Mouse (Mus musculus) hindbrain, embryonic 14.5 days (tissue): ENCODE data around the gene Zdhhc9. TPM values are rescaled to one million over a fixed set of nuclear protein-coding genes. Genes with fewer than 3 reads are reported as not detected.
A peak's percentile ranks its signal among the peaks of the same experiment; 100 is the strongest.

Source experiments
- ATAC-seq: fragments of 200-750 bp; cut with Nextera tagmentation; 2 replicates; pipeline ENCODE4 v1.8.0; 2017; ENCODE audit warnings: moderate number of reproducible peaks, mild to moderate bottlenecking, moderate TSS enrichment, moderate library complexity; ENCODE audit not compliant: low FRiP score
- DNase-seq: peaks from one replicate; pipeline ENCODE4 v3.0.0-alpha.2; 2015; ENCODE audit warnings: low spot score
- H3K27ac ChIP-seq: fragments of 300-500 bp; sonication (generic); 2 replicates; pipeline ENCODE4 v1.5.1; 2014; ENCODE audit warnings: mild to moderate bottlenecking, moderate library complexity
- H3K27me3 ChIP-seq: fragments of 300-500 bp; sonication (generic); 2 replicates; pipeline ENCODE4 v1.6.1; 2014; ENCODE audit warnings: mild to moderate bottlenecking, low read length, mixed read lengths; ENCODE audit not compliant: control insufficient read depth, insufficient read depth
- H3K36me3 ChIP-seq: fragments of 300-500 bp; sonication (generic); replicated peaks from 2 replicates; pipeline ENCODE4 v1.6.1; 2014; ENCODE audit not compliant: control insufficient read depth, insufficient read depth
- H3K4me1 ChIP-seq: fragments of 300-500 bp; sonication (generic); replicated peaks from 2 replicates; pipeline ENCODE4 v1.6.1; 2014; ENCODE audit warnings: antibody characterized with exemption, low read length, mixed read lengths; ENCODE audit not compliant: control insufficient read depth, insufficient read depth
- H3K4me2 ChIP-seq: fragments of 300-500 bp; sonication (generic); replicated peaks from 2 replicates; pipeline ENCODE4 v1.6.1; 2014; ENCODE audit warnings: mild to moderate bottlenecking, moderate library complexity
- H3K4me3 ChIP-seq: fragments of 300-500 bp; sonication (generic); replicated peaks from 2 replicates; pipeline ENCODE4 v1.5.1; 2014; ENCODE audit warnings: mild to moderate bottlenecking, low read length
- H3K9ac ChIP-seq: fragments of 300-500 bp; sonication (generic); 2 replicates; pipeline ENCODE4 v1.6.1; 2014
- H3K9me3 ChIP-seq: fragments of 300-500 bp; sonication (generic); 2 replicates; pipeline ENCODE4 v1.6.1; 2016; ENCODE audit warnings: low read length; ENCODE audit not compliant: control insufficient read depth
- WGBS: fragments of 180-500 bp; shearing (Covaris S2); extraction: QIAGEN DNeasy Blood & Tissue Kit; methylation state at CpG from one replicate; pipeline ENCODE4 v1.1.7; 2014; 5-methylcytosine and 5-hydroxymethylcytosine counted together
- polyA plus RNA-seq: library from polyadenylated mRNA; unstranded; fragments of >200 nt; fragmentation: Nextera tagmentation; extraction: Ambion mirVana; gene quantifications from 2 replicates; pipeline ENCODE4 v1.2.1, GENCODE M21; 2014

The Zdhhc9 gene
- polyA plus RNA-seq, 1 experiment from 2014 or later: 10.3 TPM

- WGBS: 79% methylated on average over 2 of the region's 2 CpGs
- Histone ChIP-seq H3K4me1 (no peaks in the 10 kb centered on the region), H3K9ac (no peak overlapping the region), H3K4me3 (no peak overlapping the region), H3K27me3 (no peaks in the 10 kb centered on the region), H3K27ac (no peak overlapping the region), H3K4me2 (no peak overlapping the region), H3K9me3 (no peaks in the 10 kb centered on the region), H3K36me3 (no peaks in the 10 kb centered on the region)
- no peak for ATAC-seq
- DNase-seq: no peak
These were observed 54.7 kb downstream of the Zdhhc9 start for GRCm38 (mm10) chrX:48153949-48154348.

- WGBS: 80% methylated on average over 2 of the region's 2 CpGs
- Histone ChIP-seq H3K9ac (no peak overlapping the region), H3K4me2 (no peak overlapping the region), H3K4me1 (no peaks in the 10 kb centered on the region), H3K27me3 (no peaks in the 10 kb centered on the region), H3K4me3 (no peak overlapping the region), H3K36me3 (no peaks in the 10 kb centered on the region), H3K27ac (no peak overlapping the region), H3K9me3 (no peaks in the 10 kb centered on the region)
- no peak for ATAC-seq
- no peak for DNase-seq
These were observed 55.3 kb downstream of the Zdhhc9 start for GRCm38 (mm10) chrX:48153414-48153813.

DNA sequence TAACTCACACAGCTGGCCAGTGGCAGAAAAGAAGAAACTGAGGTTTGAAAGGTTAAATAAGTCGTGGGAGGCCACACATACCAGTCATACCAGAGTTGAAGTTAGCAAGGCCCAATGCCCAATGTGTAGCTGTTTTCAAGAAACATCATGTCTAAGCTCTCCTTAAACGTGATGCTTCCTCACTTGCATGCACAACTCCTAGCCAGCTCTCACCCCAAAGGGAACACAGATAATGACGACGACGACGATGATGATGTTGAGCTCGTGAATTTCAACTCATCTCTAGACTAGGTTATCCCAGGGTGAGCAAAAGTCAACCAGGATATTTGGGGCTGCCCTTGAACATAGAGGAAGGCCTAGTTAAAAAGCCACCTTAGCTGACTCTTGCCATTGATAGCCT, 56.6 kb downstream of the Zdhhc9 start:
- Histone ChIP-seq H3K4me2 (no peak overlapping the region), H3K4me3 (no peak overlapping the region), H3K27me3 (no peaks in the 10 kb centered on the region), H3K4me1 (no peaks in the 10 kb centered on the region), H3K36me3 (no peaks in the 10 kb centered on the region), H3K9me3 (no peaks in the 10 kb centered on the region), H3K27ac (no peak overlapping the region), H3K9ac (no peak overlapping the region)
- DNase-seq: no peak
- ATAC-seq: no peak
- WGBS: 78% methylated on average over 7 of the region's 7 CpGs

- no peak overlapping the region for H3K4me3 ChIP-seq
- no peak for ATAC-seq
- no peaks in the 10 kb centered on the region for H3K9me3 ChIP-seq
- H3K27me3 ChIP-seq: no peaks in the 10 kb centered on the region
- no peak for DNase-seq
- H3K36me3 ChIP-seq: no peaks in the 10 kb centered on the region
- no peaks in the 10 kb centered on the region for H3K4me1 ChIP-seq
- H3K27ac ChIP-seq: no peak overlapping the region
- H3K4me2 ChIP-seq: no peak overlapping the region
- H3K9ac ChIP-seq: no peak overlapping the region
- 82% methylated on average over 7 of the region's 7 CpGs for WGBS
These were observed 60.9 kb downstream of the Zdhhc9 start for GRCm38 (mm10) chrX:48147741-48148186.

GRCm38 (mm10) chrX:48147226-48147625, 61.5 kb downstream of the Zdhhc9 start:
- no peak overlapping the region for H3K4me3 ChIP-seq
- no peaks in the 10 kb centered on the region for H3K36me3 ChIP-seq
- ATAC-seq (no peak), DNase-seq (no peak)
- H3K4me1 ChIP-seq: no peaks in the 10 kb centered on the region
- no peaks in the 10 kb centered on the region for H3K27me3 ChIP-seq
- no peak overlapping the region for H3K27ac ChIP-seq
- H3K4me2 ChIP-seq: no peak overlapping the region
- H3K9ac ChIP-seq: no peak overlapping the region
- WGBS: 86% methylated on average over 2 of the region's 2 CpGs
- H3K9me3 ChIP-seq: no peaks in the 10 kb centered on the region

- no peaks in the 10 kb centered on the region for H3K36me3 ChIP-seq
- ATAC-seq: no peak
- no peaks in the 10 kb centered on the region for H3K9me3 ChIP-seq
- H3K4me3 ChIP-seq: no peak within 1 kb of the TSS
- H3K27me3 ChIP-seq: no peaks in the 10 kb centered on the region
- no peak within 1 kb of the TSS for H3K9ac ChIP-seq
- DNase-seq: no peak
- no peak within 1 kb of the TSS for H3K27ac ChIP-seq
- no peak within 1 kb of the TSS for H3K4me2 ChIP-seq
- H3K4me1 ChIP-seq: no peaks in the 10 kb centered on the region
- WGBS: 87% methylated on average over 4 of the region's 4 CpGs
These were observed 62.4 kb downstream of the Zdhhc9 start, which contains the start of gene Sash3 for GRCm38 (mm10) chrX:48146262-48146661. TSS of gene Sash3 (plus strand) at chrX:48146436.

DNA sequence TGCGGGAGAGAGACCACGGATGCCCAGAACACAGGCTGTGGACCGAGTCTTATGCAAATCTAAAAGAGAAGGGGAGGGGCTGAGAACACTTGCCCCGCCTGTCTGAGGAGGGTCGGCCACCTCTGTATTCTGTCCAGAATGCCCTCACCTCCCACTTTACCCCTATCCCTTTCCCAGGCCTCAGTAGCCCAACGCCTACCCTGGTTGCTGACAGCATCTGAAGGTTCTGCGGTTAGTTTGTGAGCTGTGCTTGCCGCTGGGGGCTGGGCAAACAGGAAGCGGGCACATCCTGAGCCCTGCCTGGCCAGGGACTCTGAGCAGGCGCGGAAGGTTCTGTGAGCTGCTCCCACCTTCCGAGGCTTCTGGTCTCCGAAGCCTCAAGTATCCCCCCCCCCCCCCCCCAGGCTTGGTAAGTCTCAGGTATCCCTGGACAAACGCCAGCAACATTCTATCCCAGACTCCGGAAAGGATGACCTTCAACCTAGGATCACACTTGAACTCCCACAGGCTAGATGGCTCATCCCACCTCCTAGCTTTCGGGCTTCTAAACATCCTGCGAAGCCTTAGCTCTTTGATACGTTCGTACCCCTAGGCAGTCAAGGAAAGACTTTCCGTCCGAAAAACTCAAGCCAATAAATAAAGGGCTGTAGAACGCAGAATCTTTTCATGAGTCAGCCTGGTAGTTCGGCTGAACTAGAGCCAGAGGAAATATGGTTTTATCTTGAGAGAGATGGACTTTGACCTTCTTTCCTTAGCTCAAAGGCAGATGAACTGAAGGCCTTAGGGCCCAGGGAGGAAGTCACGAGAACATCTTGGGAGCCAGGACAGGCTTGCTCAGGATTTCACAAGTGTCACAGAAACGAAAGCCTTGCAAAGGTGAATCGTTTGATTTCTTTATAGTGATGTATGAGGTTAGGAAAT, 65.0 kb downstream of the Zdhhc9 start:
- WGBS: 60% methylated on average over 25 of the region's 26 CpGs
- Histone ChIP-seq H3K27me3 (no peaks in the 10 kb centered on the region), H3K9ac (no peak overlapping the region), H3K27ac (no peak overlapping the region), H3K4me3 (no peak overlapping the region; the same call in 1 of the 2 replicates), H3K36me3 (no peaks in the 10 kb centered on the region), H3K4me2 (0 out of 2 replicates have a peak overlapping the region, but pooled peaks have one; percentile 19), H3K9me3 (no peaks in the 10 kb centered on the region), H3K4me1 (peaks cover 4% of the 10 kb centered on the region; the same call in 1 of the 2 replicates)
- ATAC-seq: no peak
- no peak for DNase-seq

GRCm38 (mm10) chrX:48141481-48141880, 67.2 kb downstream of the Zdhhc9 start:
- no peak overlapping the region for H3K4me3 ChIP-seq
- WGBS: 81% methylated on average over 6 of the region's 6 CpGs
- H3K4me1 ChIP-seq: peaks cover 4% of the 10 kb centered on the region; the same call in 1 of the 2 replicates
- H3K9ac ChIP-seq: no peak overlapping the region
- H3K27me3 ChIP-seq: no peaks in the 10 kb centered on the region
- H3K4me2 ChIP-seq: no peak overlapping the region
- no peaks in the 10 kb centered on the region for H3K9me3 ChIP-seq
- no peak overlapping the region for H3K27ac ChIP-seq
- ATAC-seq (no peak), DNase-seq (no peak)
- H3K36me3 ChIP-seq: no peaks in the 10 kb centered on the region

DNA sequence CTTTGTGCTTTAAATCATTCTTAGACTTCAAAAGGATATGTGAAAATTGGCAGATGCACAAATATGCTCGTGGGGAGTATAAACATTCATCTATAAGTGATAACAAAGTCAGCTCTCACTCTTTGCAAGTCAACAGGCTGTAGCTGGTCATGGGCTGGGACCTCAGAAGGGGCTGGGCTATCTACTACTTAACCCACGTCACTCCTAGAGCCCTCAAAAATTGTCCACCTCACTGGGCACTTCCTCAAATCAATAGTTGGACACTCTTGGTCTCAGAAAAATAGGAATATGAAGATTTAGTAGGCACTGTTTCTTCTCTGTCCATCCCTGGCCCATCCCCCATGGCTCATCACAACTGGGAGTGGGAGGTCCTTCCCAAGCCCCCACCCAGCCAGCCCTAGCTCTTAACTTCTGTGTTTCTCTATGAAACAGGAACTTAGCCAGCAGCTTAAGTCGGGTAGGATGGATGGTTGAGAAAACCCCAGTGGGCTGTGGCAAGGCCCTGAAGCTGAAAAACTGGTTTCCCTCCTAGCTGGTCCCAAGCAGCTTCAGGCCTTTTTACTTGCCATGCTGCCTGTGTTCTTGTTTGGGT, 68.3 kb downstream of the Zdhhc9 start:
- no peaks in the 10 kb centered on the region for H3K9me3 ChIP-seq
- DNase-seq (no peak), ATAC-seq (no peak)
- H3K4me3 ChIP-seq: no peak overlapping the region
- no peaks in the 10 kb centered on the region for H3K27me3 ChIP-seq
- no peaks in the 10 kb centered on the region for H3K36me3 ChIP-seq
- H3K4me1 ChIP-seq: peaks cover 4% of the 10 kb centered on the region; the same call in 1 of the 2 replicates
- 65% methylated on average over 3 of the region's 3 CpGs for WGBS
- H3K4me2 ChIP-seq: no peak overlapping the region
- H3K27ac ChIP-seq: no peak overlapping the region
- H3K9ac ChIP-seq: no peak overlapping the region
